Mouse (Mus musculus): ENCODE measurements around the gene Lrrc29.

The Lrrc29 gene

GRCm38 (mm10) chr8:105264024-105264982 lies 61.8 kb downstream of the Lrrc29 start, which contains the start of the genes Tradd and Fbxl8:
Gene Tradd (minus strand): TSS chr8:105264609.
Gene Fbxl8 (plus strand): TSS chr8:105264648.
- DNase-seq (ENCODE audit: low spot score): peak; percentile 66

- no peak for DNase-seq (ENCODE audit: low spot score)
These were observed 62.7 kb downstream of the Lrrc29 start for GRCm38 (mm10) chr8:105263244-105263912.

Measured in retina, embryonic 14.5 days (tissue).